In genomic region chr9:57657843-57658242, GRCm38 (mm10) we compare ENCODE assay signal across 31 mouse cellular contexts. TPM values are rescaled to one million over a fixed set of nuclear protein-coding genes. Genes with fewer than 3 reads are reported as not detected.
DNase-seq lines count a peak whose midpoint lies in the region; ATAC-seq and TF ChIP-seq lines count a peak whose summit lies in the region.
"Had no signal": no experiment of that assay in that cellular context is flagged by ENCODE, and none has a peak within 500 bp of the region (broad histone marks: within the 10 kb centered on the region; RNA-seq: fewer than 3 reads in every experiment).

No protein-coding gene starts in this region.

- no peak for TF ChIP-seq EP300 in ES-Bruce4 (IDR thresholded peaks at IDR 0.05; ENCODE audit: insufficient read depth, low read depth, low read length)

- no peaks in the 10 kb centered on the region for H3K27me3 ChIP-seq in midbrain, embryonic 11.5 days (ENCODE audit: control insufficient read depth, insufficient read depth, low read length)
- no peaks in the 10 kb centered on the region; the same call in 1 of the 2 replicates for H3K27me3 ChIP-seq in midbrain, embryonic 15.5 days (replicated peaks)
- no peaks in the 10 kb centered on the region for H3K27me3 ChIP-seq in ES-Bruce4 (ENCODE audit: control insufficient read depth, insufficient read depth, low read length, poor library complexity, severe bottlenecking)

- H3K9me3 ChIP-seq in midbrain, embryonic 11.5 days (ENCODE audit: control insufficient read depth, low read length) = no peaks in the 10 kb centered on the region
- H3K9me3 ChIP-seq in midbrain, embryonic 15.5 days = no peaks in the 10 kb centered on the region
- no peaks in the 10 kb centered on the region for H3K9me3 ChIP-seq in ES-Bruce4 (replicated peaks; ENCODE audit: control insufficient read depth, insufficient read depth, low read length, poor library complexity, severe bottlenecking)
- H3K9me3 ChIP-seq: embryonic facial prominence, embryonic 12.5 days; forebrain, embryonic 13.5 days; heart, embryonic 15.5 days; hindbrain, embryonic 10.5 days; limb, embryonic 13.5 days had no signal

- no peak overlapping the region for H3K9ac ChIP-seq in midbrain, embryonic 11.5 days (ENCODE audit: low read length)
- H3K9ac ChIP-seq in midbrain, embryonic 15.5 days = no peak overlapping the region
- no peak overlapping the region for H3K9ac ChIP-seq in ES-Bruce4 (ENCODE audit: low read depth, poor library complexity, severe bottlenecking)
- H3K9ac ChIP-seq: embryonic facial prominence, embryonic 12.5 days; forebrain, embryonic 13.5 days; heart, embryonic 15.5 days; limb, embryonic 13.5 days had no signal

- H3K4me2 ChIP-seq in midbrain, embryonic 11.5 days = no peak overlapping the region
- no peak overlapping the region for H3K4me2 ChIP-seq in midbrain, embryonic 15.5 days
- H3K4me2 ChIP-seq: embryonic facial prominence, embryonic 12.5 days; forebrain, embryonic 13.5 days; heart, embryonic 15.5 days; limb, embryonic 13.5 days had no signal

- ATAC-seq in midbrain, embryonic 11.5 days (ENCODE audit: low FRiP score) = no peak
- no peak for ATAC-seq in midbrain, embryonic 15.5 days (replicated peaks)
- ATAC-seq: forebrain, embryonic 13.5 days; inflammation-experienced regulatory T-cells, adult 6 months; midbrain, embryonic 16.5 days had no signal

- no peaks in the 10 kb centered on the region for H3K36me3 ChIP-seq in midbrain, embryonic 11.5 days (ENCODE audit: control insufficient read depth, insufficient read depth, low read length)
- no peaks in the 10 kb centered on the region for H3K36me3 ChIP-seq in midbrain, embryonic 15.5 days (replicated peaks)
- no peaks in the 10 kb centered on the region for H3K36me3 ChIP-seq in ES-Bruce4 (ENCODE audit: control insufficient read depth, insufficient read depth, low read length, poor library complexity, severe bottlenecking)
- H3K36me3 ChIP-seq: embryonic facial prominence, embryonic 12.5 days; heart, embryonic 15.5 days; hindbrain, embryonic 10.5 days; limb, embryonic 13.5 days had no signal

- no peak overlapping the region for H3K27ac ChIP-seq in layer of hippocampus, adult 2 months
- H3K27ac ChIP-seq in midbrain, embryonic 11.5 days (ENCODE audit: low read depth, low read length) = no peak overlapping the region
- no peak overlapping the region for H3K27ac ChIP-seq in midbrain, embryonic 15.5 days
- no peak overlapping the region for H3K27ac ChIP-seq in ES-Bruce4 (ENCODE audit: insufficient read depth, low read length)
- H3K27ac ChIP-seq: embryonic facial prominence, embryonic 12.5 days; forebrain, embryonic 13.5 days; heart, embryonic 15.5 days; hindbrain, embryonic 10.5 days; limb, embryonic 13.5 days had no signal

- TF ChIP-seq POLR2A in ES-Bruce4 (IDR thresholded peaks at IDR 0.05; ENCODE audit: insufficient read depth, low read length) = no peak

- peaks cover 7% of the 10 kb centered on the region for H3K4me1 ChIP-seq in midbrain, embryonic 11.5 days (ENCODE audit: control insufficient read depth, insufficient read depth, low read length)
- peaks cover 14% of the 10 kb centered on the region for H3K4me1 ChIP-seq in midbrain, embryonic 15.5 days
- H3K4me1 ChIP-seq in ES-Bruce4 (ENCODE audit: control insufficient read depth, insufficient read depth, low read length) = peaks cover 3% of the 10 kb centered on the region
- H3K4me1 ChIP-seq: limb, embryonic 13.5 days had no signal

- peak; percentile 28; the same call in 1 of the 2 replicates for TF ChIP-seq CTCF in layer of hippocampus, adult 2 months (conservative IDR thresholded peaks at IDR 0.05)
- TF ChIP-seq CTCF in ES-Bruce4 (IDR thresholded peaks at IDR 0.05; ENCODE audit: low read depth, low read length) = peak; percentile 17

- WGBS in midbrain, embryonic 11.5 days = 60% methylated on average over 4 of the region's 4 CpGs
- WGBS in midbrain, embryonic 15.5 days = 56% methylated on average over 4 of the region's 4 CpGs

- peak; percentile 15 to 54 for DNase-seq in cerebellum, postnatal 14 days
- no peak for DNase-seq in cerebellum, postnatal 4 days (ENCODE audit: low spot score in 2 of 2)
- DNase-seq in layer of hippocampus, adult 2 months (ENCODE audit: low spot score in 2 of 2) = no peak
- no peak for DNase-seq in layer of hippocampus, postnatal 36 days
- peak; percentile 80 for DNase-seq in midbrain, embryonic 11.5 days (ENCODE audit: low spot score, missing footprints)
- DNase-seq in kidney, adult 11 months = no peak
- DNase-seq: adrenal gland, adult 2 months; cerebellum, adult 9-10 months; gastrocnemius, postnatal 10 days; right cerebral cortex, postnatal 25 days had no signal

- H3K4me3 ChIP-seq in layer of hippocampus, adult 2 months = no peak overlapping the region
- H3K4me3 ChIP-seq in midbrain, embryonic 11.5 days (ENCODE audit: low read depth, low read length) = no peak overlapping the region
- no peak overlapping the region for H3K4me3 ChIP-seq in midbrain, embryonic 15.5 days
- H3K4me3 ChIP-seq in ES-Bruce4 (ENCODE audit: low read depth, low read length) = no peak overlapping the region
- H3K4me3 ChIP-seq: embryonic facial prominence, embryonic 12.5 days; erythroblast, embryonic 14.5 days; forebrain, embryonic 13.5 days; heart, embryonic 15.5 days; hindbrain, embryonic 10.5 days; limb, embryonic 13.5 days had no signal

RNA-seq across cellular contexts. Expression of gene Csk, which starts 4.4 kb away (rescaled TPM):
- total RNA-seq in layer of hippocampus, adult 2 months (2021) = 10 to 100 TPM; 34.7 to 37.5 TPM
- 10 to 100 TPM; 35.2 to 41.8 TPM for total RNA-seq in layer of hippocampus, postnatal 36 days (2021)
- polyA plus RNA-seq in midbrain, embryonic 11.5 days (2014; fragmentation: Nextera tagmentation; extraction: Ambion mirVana) = 29.2 and 32.3 TPM in 2 replicates
- polyA plus RNA-seq in midbrain, embryonic 15.5 days (2015; fragmentation: Nextera tagmentation; extraction: Ambion mirVana) = 36.8 and 39.9 TPM in 2 replicates
- polyA plus RNA-seq in ES-Bruce4 (2011; ENCODE audit: insufficient read depth, insufficient read length, low read depth, missing spikeins) = 30.7 and 35.5 TPM in 2 replicates

RNA-seq across cellular contexts. Expression of gene Cyp1a2, which starts 25.7 kb away (rescaled TPM):
- not detected for total RNA-seq in layer of hippocampus, adult 2 months (2021)
- total RNA-seq in layer of hippocampus, postnatal 36 days (2021) = not detected
- polyA plus RNA-seq in midbrain, embryonic 11.5 days (2014; fragmentation: Nextera tagmentation; extraction: Ambion mirVana) = not detected in 2 replicates
- not detected in 2 replicates for polyA plus RNA-seq in midbrain, embryonic 15.5 days (2015; fragmentation: Nextera tagmentation; extraction: Ambion mirVana)
- polyA plus RNA-seq in ES-Bruce4 (2011; ENCODE audit: insufficient read depth, insufficient read length, low read depth, missing spikeins) = 0.37 TPM in 1 of 2 replicates, not detected in the other
- total RNA-seq: heart, adult 8-10 months; layer of hippocampus, postnatal 14 days; left cerebral cortex, postnatal 10 days; megakaryocyte, adult 5-6 weeks; neutrophil, adult 5-6 weeks had no signal
- polyA plus RNA-seq: embryonic facial prominence, embryonic 12.5 days; erythroblast, embryonic 14.5 days; forebrain, embryonic 13.5 days; frontal cortex, adult 2 months; heart, embryonic 15.5 days; hindbrain, embryonic 10.5 days; inflammation-experienced regulatory T-cells, adult 6 months; kidney, embryonic 14.5 days; large intestine, adult 2 months; limb, embryonic 13.5 days; midbrain, embryonic 16.5 days; spleen, adult 2 months; stomach, embryonic 14.5 days had no signal

RNA-seq across cellular contexts. Expression of gene Cyp1a1, which starts 29.9 kb away (rescaled TPM):
- total RNA-seq in layer of hippocampus, adult 2 months (2021) = under 1 TPM in 1 of 2 experiments, not detected in 1; 0.12 TPM
- under 1 TPM; 0.12 to 0.15 TPM for total RNA-seq in layer of hippocampus, postnatal 36 days (2021)
- polyA plus RNA-seq in midbrain, embryonic 11.5 days (2014; fragmentation: Nextera tagmentation; extraction: Ambion mirVana) = not detected in 2 replicates
- polyA plus RNA-seq in midbrain, embryonic 15.5 days (2015; fragmentation: Nextera tagmentation; extraction: Ambion mirVana) = 0.17 TPM in 1 of 2 replicates, not detected in the other
- 1.2 and 1.8 TPM in 2 replicates for polyA plus RNA-seq in ES-Bruce4 (2011; ENCODE audit: insufficient read depth, insufficient read length, low read depth, missing spikeins)
- total RNA-seq: megakaryocyte, adult 5-6 weeks; neutrophil, adult 5-6 weeks had no signal
- polyA plus RNA-seq: embryonic facial prominence, embryonic 12.5 days; erythroblast, embryonic 14.5 days; forebrain, embryonic 13.5 days; heart, embryonic 15.5 days; hindbrain, embryonic 10.5 days; limb, embryonic 13.5 days; stomach, embryonic 14.5 days had no signal

RNA-seq across cellular contexts. Expression of gene Lman1l, which starts 37.3 kb away (rescaled TPM):
- not detected for total RNA-seq in layer of hippocampus, adult 2 months (2021)
- not detected for total RNA-seq in layer of hippocampus, postnatal 36 days (2021)
- 0.08 TPM in 1 of 2 replicates, not detected in the other for polyA plus RNA-seq in midbrain, embryonic 11.5 days (2014; fragmentation: Nextera tagmentation; extraction: Ambion mirVana)
- not detected in 2 replicates for polyA plus RNA-seq in midbrain, embryonic 15.5 days (2015; fragmentation: Nextera tagmentation; extraction: Ambion mirVana)
- not detected in 2 replicates for polyA plus RNA-seq in ES-Bruce4 (2011; ENCODE audit: insufficient read depth, insufficient read length, low read depth, missing spikeins)
- total RNA-seq: adrenal gland, adult 2 months; gastrocnemius, postnatal 10 days; layer of hippocampus, postnatal 14 days; left cerebral cortex, postnatal 10 days; megakaryocyte, adult 5-6 weeks had no signal
- polyA plus RNA-seq: adrenal gland, adult 2 months; embryonic facial prominence, embryonic 12.5 days; erythroblast, embryonic 14.5 days; forebrain, embryonic 13.5 days; heart, embryonic 15.5 days; hindbrain, embryonic 10.5 days; kidney, embryonic 14.5 days; limb, embryonic 13.5 days; liver, embryonic 16.5 days; midbrain, embryonic 16.5 days; stomach, embryonic 14.5 days had no signal

RNA-seq across cellular contexts. Expression of gene Edc3, which starts 50.5 kb away (rescaled TPM):
- total RNA-seq in layer of hippocampus, adult 2 months (2021) = 10 to 100 TPM; 13.2 to 14.1 TPM
- total RNA-seq in layer of hippocampus, postnatal 36 days (2021) = 10 to 100 TPM; 15.5 to 15.6 TPM
- 27.7 and 30.0 TPM in 2 replicates for polyA plus RNA-seq in midbrain, embryonic 11.5 days (2014; fragmentation: Nextera tagmentation; extraction: Ambion mirVana)
- 35.7 and 36.8 TPM in 2 replicates for polyA plus RNA-seq in midbrain, embryonic 15.5 days (2015; fragmentation: Nextera tagmentation; extraction: Ambion mirVana)
- polyA plus RNA-seq in ES-Bruce4 (2011; ENCODE audit: insufficient read depth, insufficient read length, low read depth, missing spikeins) = 22.0 and 26.3 TPM in 2 replicates

Comparison
In these comparisons a context has a peak if more than half of its experiments do, and no peak if none do; other contexts are left out.
1. DNase-seq: peak in cerebellum, postnatal 14 days (2 of 2) and midbrain, embryonic 11.5 days (single experiment); none in cerebellum, postnatal 4 days (0 of 2), layer of hippocampus, adult 2 months (0 of 2), layer of hippocampus, postnatal 36 days (0 of 2) and kidney, adult 11 months (single experiment).